Mouse (Mus musculus) embryonic facial prominence, embryonic 13.5 days (tissue): Measurements from ENCODE around the gene Adamtsl1. TPM values are rescaled to one million over a fixed set of nuclear protein-coding genes. Genes with fewer than 3 reads are reported as not detected.

Experiments used
- ATAC-seq: fragments of 200-750 bp; cut with Nextera tagmentation; 2 replicates; pipeline ENCODE4 v1.8.0; 2017; ENCODE audit warnings: low read depth; ENCODE audit not compliant: insufficient number of reproducible peaks, insufficient read depth, low FRiP score, low TSS enrichment
- H3K27ac ChIP-seq: fragments of 300-500 bp; sonication (generic); 2 replicates; pipeline ENCODE4 v1.5.1; 2015; ENCODE audit warnings: moderate library complexity, mild to moderate bottlenecking, inconsistent platforms
- H3K27me3 ChIP-seq: fragments of 300-500 bp; sonication (generic); 2 replicates; pipeline ENCODE4 v1.6.1; 2015; ENCODE audit warnings: mild to moderate bottlenecking, inconsistent platforms
- H3K36me3 ChIP-seq: fragments of 300-500 bp; sonication (generic); 2 replicates; pipeline ENCODE4 v1.6.1; 2015; ENCODE audit warnings: mild to moderate bottlenecking, inconsistent platforms
- H3K4me1 ChIP-seq: fragments of 300-500 bp; sonication (generic); 2 replicates; pipeline ENCODE4 v1.6.1; 2015; ENCODE audit warnings: inconsistent platforms
- H3K4me2 ChIP-seq: fragments of 300-500 bp; sonication (generic); 2 replicates; pipeline ENCODE4 v1.6.1; 2015; ENCODE audit warnings: moderate library complexity, mild to moderate bottlenecking, inconsistent platforms
- H3K4me3 ChIP-seq: fragments of 300-500 bp; sonication (generic); 2 replicates; pipeline ENCODE4 v1.5.1; 2015; ENCODE audit warnings: mild to moderate bottlenecking, inconsistent platforms
- H3K9ac ChIP-seq: fragments of 300-500 bp; sonication (generic); 2 replicates; pipeline ENCODE4 v1.6.1; 2015; ENCODE audit warnings: mild to moderate bottlenecking, inconsistent platforms
- H3K9me3 ChIP-seq: fragments of 300-500 bp; sonication (generic); 2 replicates; pipeline ENCODE4 v1.6.1; 2016; ENCODE audit warnings: inconsistent platforms
- WGBS: fragments of 180-500 bp; shearing (Covaris S2); methylation state at CpG from one replicate; pipeline ENCODE4 v1.1.7; 2015; ENCODE audit warnings: mixed read lengths; 5-methylcytosine and 5-hydroxymethylcytosine counted together
- polyA plus RNA-seq: library from polyadenylated mRNA; unstranded; fragments of >200 nt; fragmentation: Nextera tagmentation; extraction: Ambion mirVana; gene quantifications from 2 replicates; pipeline ENCODE4 v1.2.1, GENCODE M21; 2015

Gene Adamtsl1
- polyA plus RNA-seq, 1 experiment from 2014 or later = 48.1 TPM

DNA sequence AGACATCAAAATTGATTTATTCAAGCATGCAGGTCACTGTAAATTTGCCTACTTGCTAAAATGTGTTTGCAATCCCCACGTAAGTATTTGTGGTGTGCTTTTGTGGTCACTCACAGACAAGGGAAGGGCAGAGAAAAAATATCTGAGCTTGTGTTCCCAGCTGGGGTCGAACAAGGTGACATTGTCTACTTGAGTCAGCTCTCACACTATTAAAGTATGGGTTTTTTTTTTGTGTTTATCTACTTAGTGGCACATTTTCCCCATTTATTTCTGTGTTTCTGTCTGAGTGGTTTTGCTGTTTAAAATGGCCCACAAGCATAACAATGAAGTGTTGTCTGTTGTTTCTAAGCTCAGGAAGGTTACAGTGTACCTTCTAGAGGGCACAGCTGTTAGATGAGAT is 612.7 kb downstream of the Adamtsl1 start:
- WGBS = 80% methylated on average over 2 of the region's 2 CpGs

DNA sequence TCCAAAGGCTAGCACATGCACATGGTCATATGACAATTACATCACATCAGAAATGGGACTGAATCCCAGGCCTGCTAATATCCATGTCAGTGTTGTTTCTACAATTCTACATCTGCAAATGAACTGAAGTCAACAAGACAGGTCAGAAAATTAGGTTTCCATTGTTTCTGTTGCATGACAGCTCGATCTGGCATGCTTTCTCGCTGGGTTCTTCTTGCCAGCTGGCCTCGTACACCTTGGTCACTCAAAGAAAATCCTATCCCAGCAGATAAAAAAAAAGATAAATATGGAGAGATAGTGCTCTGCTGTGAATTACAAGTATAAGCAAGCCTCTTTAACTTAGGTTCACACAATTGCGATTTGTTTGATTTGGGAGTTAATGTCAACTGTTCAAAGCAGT is 644.6 kb downstream of the Adamtsl1 start:
- Histone ChIP-seq H3K4me1 (no peaks in the 10 kb centered on the region), H3K9me3 (no peaks in the 10 kb centered on the region), H3K4me3 (no peak overlapping the region), H3K27me3 (no peaks in the 10 kb centered on the region), H3K9ac (no peak overlapping the region), H3K27ac (no peak overlapping the region), H3K4me2 (no peak overlapping the region), H3K36me3 (peaks cover 4% of the 10 kb centered on the region; the same call in 1 of the 2 replicates)
- no peak for ATAC-seq
- WGBS = 81% methylated on average over 4 of the region's 4 CpGs

More for the DNA sequence above, 612.7 kb downstream of the Adamtsl1 start:
- H3K4me1 ChIP-seq = peaks cover 16% of the 10 kb centered on the region
- no peaks in the 10 kb centered on the region for H3K9me3 ChIP-seq
- no peak overlapping the region for H3K27ac ChIP-seq
- no peaks in the 10 kb centered on the region for H3K36me3 ChIP-seq
- H3K9ac ChIP-seq = no peak overlapping the region
- H3K4me2 ChIP-seq = no peak overlapping the region
- H3K27me3 ChIP-seq = no peaks in the 10 kb centered on the region
- ATAC-seq = no peak
- no peak overlapping the region for H3K4me3 ChIP-seq

DNA sequence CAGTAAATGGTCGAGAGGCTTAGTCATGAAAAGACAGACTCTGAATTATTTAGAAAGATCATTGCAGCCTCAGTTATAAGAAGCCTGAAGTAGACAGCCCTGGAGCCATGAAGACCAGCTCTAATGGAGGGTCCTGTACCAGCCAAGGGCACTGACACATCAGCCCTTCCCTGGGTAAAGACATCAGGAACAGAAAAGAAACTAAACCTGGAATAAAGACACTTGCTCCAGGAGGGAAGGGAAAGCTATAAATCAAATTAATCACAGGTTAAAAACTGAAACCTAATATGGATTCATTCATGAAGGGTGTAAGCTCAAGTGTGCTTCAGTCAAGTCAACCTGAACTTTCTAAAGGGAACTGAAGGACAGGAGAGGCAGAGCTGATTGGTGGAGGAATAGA is 645.4 kb downstream of the Adamtsl1 start:
- Histone ChIP-seq H3K36me3 (peaks cover 4% of the 10 kb centered on the region; the same call in 1 of the 2 replicates), H3K4me1 (no peaks in the 10 kb centered on the region), H3K9ac (no peak overlapping the region), H3K4me3 (no peak overlapping the region), H3K27me3 (no peaks in the 10 kb centered on the region), H3K9me3 (no peaks in the 10 kb centered on the region), H3K27ac (no peak overlapping the region), H3K4me2 (no peak overlapping the region)
- ATAC-seq = no peak
- WGBS = 72% methylated on average over 1 of the region's 1 CpGs

DNA sequence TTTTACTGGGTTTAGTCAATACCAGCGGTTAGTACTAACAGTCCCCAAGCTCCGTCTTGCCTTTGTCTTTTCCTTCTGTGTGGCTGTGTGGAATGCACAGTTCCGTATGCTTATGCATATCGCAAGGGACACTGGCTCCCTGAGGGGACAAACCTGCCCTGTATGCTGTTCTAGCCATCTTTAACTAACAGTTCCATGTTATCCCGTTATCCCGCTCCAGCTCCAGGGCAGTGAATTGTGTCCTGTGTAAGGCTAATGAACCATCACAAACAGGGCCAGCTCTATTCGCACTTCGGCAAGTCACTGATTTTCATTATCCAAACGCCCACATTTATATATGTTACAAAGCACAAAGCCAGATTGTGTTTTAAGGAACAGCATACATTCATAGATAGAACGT is 656.8 kb downstream of the Adamtsl1 start:
- WGBS = 83% methylated on average over 10 of the region's 10 CpGs
- ATAC-seq = no peak
- H3K4me3 ChIP-seq = no peak overlapping the region
- no peaks in the 10 kb centered on the region for H3K36me3 ChIP-seq
- no peaks in the 10 kb centered on the region for H3K4me1 ChIP-seq
- H3K27ac ChIP-seq = no peak overlapping the region
- H3K9me3 ChIP-seq = no peaks in the 10 kb centered on the region
- H3K9ac ChIP-seq = no peak overlapping the region
- no peak overlapping the region for H3K4me2 ChIP-seq
- no peaks in the 10 kb centered on the region for H3K27me3 ChIP-seq

DNA sequence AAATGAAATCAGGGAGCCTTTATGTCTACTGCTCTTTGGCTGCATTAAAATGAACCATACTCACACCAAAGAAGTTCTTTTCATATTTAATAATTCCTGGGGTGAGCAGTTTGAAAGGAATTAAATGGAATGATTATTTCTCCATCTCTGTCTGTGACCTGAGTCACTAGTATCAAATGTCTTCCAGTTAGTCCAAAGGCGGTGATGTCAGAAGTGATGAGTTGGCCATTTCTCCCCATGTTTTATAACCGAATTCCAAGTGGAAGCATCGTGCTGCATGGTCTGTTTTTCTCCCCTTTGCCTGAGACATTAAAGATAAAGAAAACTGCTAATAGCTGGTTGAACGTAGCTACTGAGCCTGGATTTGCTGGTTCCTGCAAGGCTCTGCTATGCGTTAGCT is 657.5 kb downstream of the Adamtsl1 start:
- WGBS = 61% methylated on average over 5 of the region's 5 CpGs
- no peaks in the 10 kb centered on the region for H3K36me3 ChIP-seq
- no peaks in the 10 kb centered on the region for H3K9me3 ChIP-seq
- no peaks in the 10 kb centered on the region for H3K27me3 ChIP-seq
- no peak overlapping the region for H3K27ac ChIP-seq
- no peaks in the 10 kb centered on the region for H3K4me1 ChIP-seq
- H3K9ac ChIP-seq = no peak overlapping the region
- H3K4me3 ChIP-seq = no peak overlapping the region
- no peak overlapping the region for H3K4me2 ChIP-seq
- no peak for ATAC-seq

DNA sequence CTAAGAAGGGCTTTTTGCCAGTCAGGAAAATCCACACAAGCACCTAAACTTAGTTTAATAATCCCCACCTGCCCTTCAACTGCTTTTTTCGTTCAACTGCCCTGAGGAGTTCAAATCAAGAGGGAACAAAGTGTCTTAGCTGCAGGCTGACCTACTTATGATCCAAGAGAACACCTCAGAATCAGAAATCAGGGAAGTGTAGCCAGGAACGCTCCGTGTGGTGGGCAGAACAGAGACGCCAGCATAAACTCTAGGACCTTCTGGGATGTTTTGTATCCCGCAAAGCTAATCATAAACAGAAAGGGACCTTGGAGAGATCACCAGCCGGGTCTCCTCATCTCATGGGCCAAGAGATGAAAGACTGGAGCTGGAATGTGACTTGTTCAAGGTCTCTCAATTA is 663.5 kb downstream of the Adamtsl1 start:
- WGBS = 75% methylated on average over 6 of the region's 6 CpGs
- no peak for ATAC-seq
- H3K9ac ChIP-seq = no peak overlapping the region
- no peak overlapping the region for H3K27ac ChIP-seq
- H3K36me3 ChIP-seq = no peaks in the 10 kb centered on the region
- H3K27me3 ChIP-seq = no peaks in the 10 kb centered on the region
- no peak overlapping the region for H3K4me3 ChIP-seq
- H3K4me2 ChIP-seq = no peak overlapping the region
- no peaks in the 10 kb centered on the region for H3K9me3 ChIP-seq
- H3K4me1 ChIP-seq = no peaks in the 10 kb centered on the region

DNA sequence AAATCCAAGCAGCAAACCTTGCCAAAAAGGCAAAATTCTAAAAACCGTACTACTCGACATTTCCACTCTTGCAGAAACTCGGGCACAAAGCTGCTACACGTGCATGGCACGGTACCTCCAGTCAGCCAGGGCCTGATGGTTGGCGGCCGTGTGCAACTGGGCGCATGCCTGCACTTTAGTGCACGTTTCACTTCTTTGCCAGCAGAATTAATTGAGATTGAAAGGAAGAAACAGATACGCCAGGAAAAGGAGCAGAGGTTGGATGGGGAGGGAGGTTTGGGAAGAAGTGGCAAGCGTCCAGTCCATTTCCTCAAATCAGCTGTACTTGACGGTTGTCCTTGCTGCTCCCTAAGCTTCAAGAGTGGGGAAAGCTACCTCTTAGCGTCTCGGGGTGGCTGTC is 664.1 kb downstream of the Adamtsl1 start:
- WGBS = 82% methylated on average over 14 of the region's 14 CpGs
- H3K9ac ChIP-seq = no peak overlapping the region
- H3K4me2 ChIP-seq = no peak overlapping the region
- H3K4me1 ChIP-seq = no peaks in the 10 kb centered on the region
- H3K27ac ChIP-seq = no peak overlapping the region
- H3K36me3 ChIP-seq = no peaks in the 10 kb centered on the region
- H3K9me3 ChIP-seq = no peaks in the 10 kb centered on the region
- no peak overlapping the region for H3K4me3 ChIP-seq
- no peaks in the 10 kb centered on the region for H3K27me3 ChIP-seq
- ATAC-seq = no peak

DNA sequence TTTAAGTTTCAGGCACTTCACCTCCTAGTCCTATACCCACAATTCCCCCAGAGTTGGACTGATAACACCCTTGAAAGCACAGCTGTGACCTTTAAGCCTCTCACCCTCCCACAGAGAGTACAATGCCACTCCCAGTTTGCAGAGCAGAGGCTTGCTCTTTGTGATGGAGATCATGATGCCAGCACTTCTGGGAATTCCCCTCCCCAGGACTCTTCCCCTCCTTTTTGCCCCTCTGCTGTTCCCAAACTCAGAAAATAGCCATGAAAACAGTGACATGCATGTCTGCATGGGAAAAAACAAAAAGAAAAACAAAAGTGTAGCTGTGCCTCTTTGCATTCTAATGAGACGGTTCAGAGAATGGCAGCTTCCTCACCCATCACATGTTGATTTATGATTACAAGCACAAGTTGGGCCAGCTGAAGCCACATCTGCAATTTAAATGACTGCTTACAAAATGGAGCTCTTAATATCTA is 669.8 kb downstream of the Adamtsl1 start:
- Histone ChIP-seq H3K9ac (no peak overlapping the region), H3K4me1 (peaks cover 5% of the 10 kb centered on the region), H3K4me2 (no peak overlapping the region), H3K27me3 (no peaks in the 10 kb centered on the region), H3K27ac (no peak overlapping the region), H3K36me3 (no peaks in the 10 kb centered on the region), H3K9me3 (no peaks in the 10 kb centered on the region), H3K4me3 (no peak overlapping the region)
- ATAC-seq = no peak
- WGBS = 45% methylated on average over 1 of the region's 1 CpGs

DNA sequence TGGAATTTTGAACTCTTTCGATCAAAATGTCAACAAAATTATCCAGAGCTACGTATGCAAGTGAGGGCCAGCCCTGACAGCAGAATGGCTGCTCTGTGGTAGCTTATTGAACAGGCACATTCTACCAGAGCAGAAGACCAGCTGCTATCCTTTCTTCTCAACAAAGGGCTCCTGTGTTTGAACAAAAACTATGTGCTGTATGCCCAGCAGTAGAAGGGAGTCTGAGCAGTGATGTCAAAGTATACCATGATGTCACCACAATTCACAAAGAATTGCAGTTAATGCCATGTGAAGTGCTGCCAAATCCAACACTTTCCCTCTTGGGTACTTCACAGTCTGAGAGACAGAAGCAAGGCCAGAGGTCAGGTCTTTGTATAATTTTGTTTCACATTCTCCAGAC is 675.9 kb downstream of the Adamtsl1 start:
- no peak overlapping the region for H3K27ac ChIP-seq
- ATAC-seq = 0 out of 2 replicates have a peak, but pooled peaks have one; percentile 6

DNA sequence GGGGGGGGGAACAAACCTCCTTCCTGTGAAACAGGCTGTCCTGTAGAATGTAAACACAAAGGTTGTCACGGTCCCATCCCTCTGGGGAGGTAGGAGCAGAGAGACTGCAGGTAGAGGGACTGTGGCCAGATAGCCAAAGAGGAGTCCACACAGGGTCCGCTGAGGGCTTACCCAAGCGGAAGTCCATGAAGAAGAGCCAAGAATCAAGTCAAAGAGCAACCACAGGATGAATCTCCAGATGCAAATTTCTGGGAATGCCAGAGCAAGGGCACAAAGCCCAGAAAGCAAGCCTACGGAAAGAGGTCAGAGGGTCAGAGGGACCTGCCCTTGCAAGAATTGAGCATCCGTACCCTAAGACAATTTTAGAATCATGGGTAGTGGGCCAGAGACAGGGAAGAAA is 677.2 kb downstream of the Adamtsl1 start:
- Histone ChIP-seq H3K9me3 (no peaks in the 10 kb centered on the region), H3K4me3 (no peak overlapping the region), H3K9ac (no peak overlapping the region), H3K36me3 (no peaks in the 10 kb centered on the region), H3K4me2 (no peak overlapping the region), H3K27me3 (no peaks in the 10 kb centered on the region), H3K4me1 (0 out of 2 replicates have a peak, but pooled peaks cover 8% of the 10 kb centered on the region), H3K27ac (no peak overlapping the region)
- WGBS = 75% methylated on average over 5 of the region's 5 CpGs
- no peak for ATAC-seq

More for the DNA sequence above, 675.9 kb downstream of the Adamtsl1 start:
- WGBS = 65% methylated on average over 2 of the region's 2 CpGs
- Histone ChIP-seq H3K9ac (no peak overlapping the region), H3K36me3 (no peaks in the 10 kb centered on the region), H3K9me3 (no peaks in the 10 kb centered on the region), H3K4me2 (no peak overlapping the region), H3K27me3 (no peaks in the 10 kb centered on the region), H3K4me3 (no peak overlapping the region), H3K4me1 (0 out of 2 replicates have a peak, but pooled peaks cover 8% of the 10 kb centered on the region)

DNA sequence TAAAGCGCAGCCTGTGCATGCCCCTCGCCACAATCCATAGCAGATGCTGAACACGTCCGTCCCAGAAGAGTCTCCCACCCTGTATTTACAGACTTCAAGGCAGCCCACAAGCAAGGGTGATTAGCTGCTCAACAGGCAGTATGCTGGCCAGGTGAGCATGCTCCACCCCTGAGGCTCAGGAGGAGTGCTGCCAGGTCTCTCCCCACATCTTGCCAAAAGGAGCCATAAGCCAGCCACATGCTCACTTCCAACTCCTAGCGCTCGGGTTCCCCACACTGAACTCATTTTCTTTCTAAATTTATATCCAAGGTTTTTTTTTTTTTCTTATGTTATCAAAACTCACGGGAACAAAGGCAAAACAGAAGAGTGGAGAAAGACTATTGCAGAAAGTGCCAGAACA is 687.8 kb downstream of the Adamtsl1 start:
- H3K27ac ChIP-seq = 0 out of 2 replicates have a peak overlapping the region, but pooled peaks have one; percentile 4
- H3K9me3 ChIP-seq = no peaks in the 10 kb centered on the region
- H3K4me2 ChIP-seq = no peak overlapping the region
- no peaks in the 10 kb centered on the region for H3K27me3 ChIP-seq
- WGBS = 50% methylated on average over 7 of the region's 7 CpGs
- peaks cover 6% of the 10 kb centered on the region; the same call in 1 of the 2 replicates for H3K4me1 ChIP-seq
- no peak overlapping the region for H3K9ac ChIP-seq
- no peak overlapping the region for H3K4me3 ChIP-seq
- no peak for ATAC-seq
- H3K36me3 ChIP-seq = peaks cover 3% of the 10 kb centered on the region; the same call in 1 of the 2 replicates

DNA sequence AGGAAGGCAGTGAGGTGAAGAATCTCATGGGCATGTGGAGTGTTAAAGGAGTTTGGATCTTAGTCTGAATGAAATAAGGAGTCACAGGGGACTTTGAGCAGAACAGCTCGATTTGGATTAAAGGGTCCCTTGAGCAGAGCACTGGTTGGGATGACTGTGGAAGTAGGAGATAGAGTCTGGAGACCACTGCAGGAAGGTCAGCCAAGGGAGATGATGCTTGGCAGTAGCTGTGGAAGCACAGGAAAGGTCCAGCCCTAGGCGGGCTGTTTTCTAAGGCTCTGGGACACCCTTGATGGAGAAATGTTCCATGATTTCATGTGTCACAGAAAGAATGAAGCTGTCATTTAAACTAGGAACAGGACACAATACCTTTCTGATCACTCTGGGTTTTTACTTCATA is 689.3 kb downstream of the Adamtsl1 start:
- no peak overlapping the region for H3K4me2 ChIP-seq
- H3K27ac ChIP-seq = no peak overlapping the region
- WGBS = 82% methylated on average over 2 of the region's 2 CpGs
- H3K4me1 ChIP-seq = peaks cover 6% of the 10 kb centered on the region; the same call in 1 of the 2 replicates
- no peaks in the 10 kb centered on the region for H3K27me3 ChIP-seq
- H3K4me3 ChIP-seq = no peak overlapping the region
- no peaks in the 10 kb centered on the region for H3K9me3 ChIP-seq
- H3K36me3 ChIP-seq = peaks cover 3% of the 10 kb centered on the region; the same call in 1 of the 2 replicates
- no peak overlapping the region for H3K9ac ChIP-seq
- no peak for ATAC-seq
